Mouse (Mus musculus) MEL (cell line): ENCODE data around the gene Actn1.

Experiments used
- CTCF ChIP-seq, 3 experiments: IDR thresholded peaks in 2 of 3; conservative IDR thresholded peaks in 1 of 3; 2 replicates each; pipeline ENCODE4 v1.5.1; 2011 to 2012; ENCODE audit warnings: low read length in 3 of 3, low read depth in 2 of 3, mild to moderate bottlenecking in 2 of 3, improper control_type of control experiment in 1 of 3, inconsistent platforms in 1 of 3, mixed read lengths in 1 of 3, moderate library complexity in 1 of 3; ENCODE audit not compliant: control insufficient read depth in 1 of 3, insufficient read depth in 1 of 3, poor library complexity in 1 of 3, severe bottlenecking in 1 of 3
- MAX ChIP-seq: IDR thresholded peaks from 2 replicates; pipeline ENCODE4 v1.6.1; 2011; ENCODE audit warnings: low read length, improper control_type of control experiment
- MEF2A ChIP-seq: IDR thresholded peaks from 2 replicates; pipeline ENCODE4 v1.6.1; 2014; ENCODE audit warnings: low read depth, mild to moderate bottlenecking, inconsistent platforms, low read length, improper control_type of control experiment; ENCODE audit not compliant: poor library complexity, insufficient replicate concordance, severe bottlenecking; ENCODE audit errors: extremely low read depth
- NRF1 ChIP-seq: IDR thresholded peaks from 2 replicates; pipeline ENCODE4 v1.6.1; 2014; ENCODE audit warnings: low read depth, mild to moderate bottlenecking, inconsistent platforms, low read length, improper control_type of control experiment, moderate library complexity; ENCODE audit not compliant: poor library complexity, insufficient read depth, severe bottlenecking
- POLR2A ChIP-seq, 2 experiments: IDR thresholded peaks; 2 replicates each; pipeline ENCODE4 v1.6.1; 2011 to 2012; ENCODE audit warnings: low read length in 2 of 2, mild to moderate bottlenecking in 2 of 2, control low read depth in 1 of 2, improper control_type of control experiment in 1 of 2, low read depth in 1 of 2, moderate library complexity in 1 of 2; ENCODE audit not compliant: control insufficient read depth in 1 of 2, insufficient read depth in 1 of 2, poor library complexity in 1 of 2
- POLR2AphosphoS2 ChIP-seq: IDR thresholded peaks from 2 replicates; pipeline ENCODE4 v1.6.1; 2011; ENCODE audit warnings: low read length, improper control_type of control experiment

GRCm38 (mm10) chr12:80213263-80213662 is 46.9 kb downstream of the Actn1 start:
- TF ChIP-seq CTCF (IDR thresholded peaks at IDR 0.05 in 2 of 3, conservative IDR thresholded peaks at IDR 0.05 in 1 of 3; ENCODE audit: control insufficient read depth in 1 of 3, insufficient read depth in 1 of 3, low read depth in 2 of 3, low read length in 3 of 3, poor library complexity in 1 of 3, severe bottlenecking in 1 of 3), result no peak
- no peak for TF ChIP-seq NRF1
- TF ChIP-seq POLR2A (IDR thresholded peaks at IDR 0.05; ENCODE audit: control insufficient read depth in 1 of 2, insufficient read depth in 1 of 2, low read depth in 1 of 2, low read length in 2 of 2, poor library complexity in 1 of 2), result no peak
- TF ChIP-seq POLR2AphosphoS2, result no peak
- no peak for TF ChIP-seq MAX
- TF ChIP-seq MEF2A, result no peak
